Mouse (Mus musculus) kidney, adult 2 months (tissue): ENCODE data around the gene Nol3. TPM values are rescaled to one million over a fixed set of nuclear protein-coding genes. Genes with fewer than 3 reads are reported as not detected.
A peak's percentile ranks its signal among the peaks of the same experiment; 100 is the strongest.
"Not testable (repeated sequence)": the region's sequence is repeated elsewhere in the genome, so short reads cannot be mapped to it uniquely, and the experiment has no call there.

Source experiments
- DNase-seq: peaks from one replicate; pipeline ENCODE4 v3.0.0; 2021
- H3K27ac ChIP-seq: fragments of 200-500 bp; 2 replicates; pipeline ENCODE4 v1.5.1; 2012; ENCODE audit warnings: low read depth, low read length, control low read depth, inconsistent platforms; ENCODE audit not compliant: insufficient read depth
- H3K27me3 ChIP-seq: fragments of 200-500 bp; replicated peaks from 2 replicates; pipeline ENCODE4 v1.6.1; 2012; ENCODE audit warnings: mild to moderate bottlenecking, moderate library complexity, low read length, inconsistent platforms; ENCODE audit not compliant: control insufficient read depth, insufficient read depth
- H3K36me3 ChIP-seq: fragments of 200-500 bp; 2 replicates; pipeline ENCODE4 v1.6.1; 2012; ENCODE audit warnings: mild to moderate bottlenecking, moderate library complexity, low read length, inconsistent platforms; ENCODE audit not compliant: control insufficient read depth, insufficient read depth
- H3K4me1 ChIP-seq: fragments of 200-500 bp; 2 replicates; pipeline ENCODE4 v1.6.1; 2011; ENCODE audit warnings: low read length; ENCODE audit not compliant: control insufficient read depth, insufficient read depth
- H3K4me3 ChIP-seq: fragments of 200-500 bp; 2 replicates; pipeline ENCODE4 v1.5.1; 2011; ENCODE audit warnings: mild to moderate bottlenecking, low read depth, low read length, control low read depth; ENCODE audit not compliant: insufficient read depth
- CTCF ChIP-seq: fragments of 200-500 bp; conservative IDR thresholded peaks from 2 replicates; pipeline ENCODE4 v1.5.1; 2011; ENCODE audit warnings: low read depth, mild to moderate bottlenecking, control low read depth, low read length, moderate library complexity, mixed read lengths; ENCODE audit not compliant: insufficient read depth, insufficient read length
- POLR2A ChIP-seq: fragments of 200-500 bp; IDR thresholded peaks from one replicate; pipeline ENCODE4 v1.6.1; 2011; ENCODE audit warnings: low read depth, low read length, control low read depth
- whole genome bisulfite sequencing: fragments of 180-500 bp; shearing (Covaris S2); methylation state at CpG from one replicate; pipeline ENCODE4 v1.1.7; 2018; 5-methylcytosine and 5-hydroxymethylcytosine counted together
- polyA plus RNA-seq: library from polyadenylated mRNA; depleted of rRNA; stranded (reverse); fragments of >200 nt; gene quantifications from 2 replicates; pipeline ENCODE4 v1.2.3, GENCODE M21; 2012

Gene Nol3
- polyA plus RNA-seq, 1 experiment, result 5.6 TPM

DNA sequence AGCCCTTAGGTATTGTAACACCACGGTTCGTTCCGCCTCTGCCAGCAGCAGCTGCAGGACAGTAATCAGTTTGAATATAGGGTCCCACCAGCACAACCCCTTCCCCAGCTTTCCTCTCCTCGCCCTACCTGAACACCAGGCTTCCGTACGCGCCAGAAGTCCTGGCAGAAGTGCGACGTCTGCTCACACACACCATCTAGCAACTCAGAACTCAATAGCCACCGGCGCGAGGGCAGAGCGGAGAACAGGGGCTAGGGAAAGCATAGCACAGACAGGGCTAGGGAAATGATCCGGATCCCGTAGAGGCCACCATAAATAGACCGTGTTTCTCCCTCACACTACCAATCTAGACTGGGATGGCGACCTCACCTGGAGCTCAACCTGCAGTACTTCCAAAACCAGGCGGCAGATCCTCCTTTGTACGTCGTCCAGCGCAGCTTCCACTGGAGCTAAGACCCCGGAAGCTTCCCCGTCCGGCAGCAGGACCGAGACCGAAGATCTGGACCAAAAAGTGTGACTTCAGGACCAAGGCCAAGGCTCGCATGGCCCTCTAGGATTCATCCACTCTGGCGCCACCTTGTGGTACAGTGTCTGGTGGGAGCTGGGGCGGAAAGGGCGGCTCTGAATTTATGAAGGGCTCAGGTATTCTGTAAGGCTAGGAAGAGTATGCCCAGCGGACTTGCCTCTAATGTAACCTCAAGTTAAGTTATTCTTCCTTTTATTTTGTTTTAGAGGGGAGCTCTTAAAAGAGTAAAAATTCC, 14.8 kb downstream of the Nol3 start:
- no peak overlapping the region for H3K4me3 ChIP-seq
- H3K27ac ChIP-seq, result no peak overlapping the region
- WGBS, result 17% methylated on average over 31 of the region's 31 CpGs

DNA sequence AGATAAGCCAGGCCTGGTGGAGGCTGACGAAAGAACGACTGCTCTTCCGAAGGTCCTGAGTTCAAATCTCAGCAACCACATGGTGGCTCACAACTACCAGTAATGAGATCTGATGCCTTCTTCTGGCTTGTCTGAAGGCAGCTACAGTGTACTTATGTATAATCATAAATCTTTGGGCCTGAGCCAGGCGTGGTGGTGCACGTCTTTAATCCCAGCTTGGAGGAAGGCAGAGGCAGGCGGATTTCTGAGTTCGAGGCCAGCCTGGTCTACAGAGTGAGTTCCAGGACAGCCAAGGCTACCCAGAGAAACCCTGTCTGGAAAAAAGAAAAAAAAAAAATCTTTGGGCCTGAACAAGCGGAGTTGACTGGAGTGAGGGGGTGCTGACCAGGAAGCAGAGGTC, 15.4 kb downstream of the Nol3 start:
- WGBS, result 78% methylated on average over 8 of the region's 8 CpGs
- H3K36me3 ChIP-seq, result not testable (repeated sequence)

More for the DNA sequence above, 14.8 kb downstream of the Nol3 start:
- DNase-seq, result peak; percentile 91
- H3K27me3 ChIP-seq, result no peaks in the 10 kb centered on the region
- peaks cover 7% of the 10 kb centered on the region; the same call in 1 of the 2 replicates for H3K4me1 ChIP-seq
- H3K36me3 ChIP-seq, result no peaks in the 10 kb centered on the region
- TF ChIP-seq POLR2A, result no peak
- TF ChIP-seq CTCF, result peak; percentile 93

DNA sequence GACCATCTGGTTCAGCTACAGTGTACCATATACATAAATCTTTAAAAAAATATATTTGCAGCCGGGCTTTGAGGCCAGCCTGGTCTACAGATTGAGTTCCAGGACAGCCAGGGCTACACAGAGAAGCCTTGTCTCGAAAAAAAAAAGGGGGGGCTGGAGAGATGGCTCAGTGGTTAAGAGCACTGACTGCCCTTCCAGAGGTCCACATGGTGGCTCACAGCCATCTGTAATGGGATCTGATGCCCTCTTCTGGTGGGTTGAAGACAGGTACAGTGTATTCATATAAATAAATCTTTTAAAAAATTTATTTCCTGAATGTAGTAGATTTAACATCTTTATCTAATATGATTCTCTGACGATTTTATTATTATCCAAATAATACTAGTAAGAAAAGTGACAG, 15.9 kb downstream of the Nol3 start:
- not testable (repeated sequence) for H3K4me1 ChIP-seq, H3K27me3 ChIP-seq, H3K27ac ChIP-seq, DNase-seq, H3K4me3 ChIP-seq, H3K36me3 ChIP-seq
- 57% methylated on average over 3 of the region's 3 CpGs for WGBS

More for the DNA sequence above, 15.4 kb downstream of the Nol3 start:
- H3K4me3 ChIP-seq, H3K27ac ChIP-seq, DNase-seq, H3K4me1 ChIP-seq, H3K27me3 ChIP-seq: not testable (repeated sequence)

DNA sequence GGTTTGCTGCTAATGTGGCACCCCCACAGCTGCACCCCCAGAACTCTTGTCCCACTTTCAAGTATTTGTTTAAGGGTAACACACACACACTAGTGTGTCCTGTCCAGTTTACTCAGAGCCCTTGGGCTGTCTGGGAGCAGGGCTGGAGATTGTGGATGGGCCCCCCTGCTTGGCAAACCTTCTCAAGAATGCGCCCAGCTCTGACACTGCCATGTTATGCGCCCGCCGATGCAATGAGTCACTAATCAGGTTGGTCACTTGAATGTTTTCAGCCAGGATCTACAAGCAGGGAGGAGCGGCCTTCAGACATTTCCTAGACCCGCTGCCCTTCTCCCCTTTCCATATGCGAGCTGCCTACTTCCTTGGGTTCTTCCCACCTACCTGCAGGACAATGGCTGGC, 16.5 kb downstream of the Nol3 start:
- H3K27ac ChIP-seq, result no peak overlapping the region
- H3K27me3 ChIP-seq, result no peaks in the 10 kb centered on the region
- WGBS, result 62% methylated on average over 7 of the region's 7 CpGs
- H3K4me3 ChIP-seq, result no peak overlapping the region
- TF ChIP-seq CTCF (no peak), POLR2A (no peak)
- peaks cover 9% of the 10 kb centered on the region for H3K4me1 ChIP-seq
- no peak for DNase-seq
- H3K36me3 ChIP-seq, result no peaks in the 10 kb centered on the region

DNA sequence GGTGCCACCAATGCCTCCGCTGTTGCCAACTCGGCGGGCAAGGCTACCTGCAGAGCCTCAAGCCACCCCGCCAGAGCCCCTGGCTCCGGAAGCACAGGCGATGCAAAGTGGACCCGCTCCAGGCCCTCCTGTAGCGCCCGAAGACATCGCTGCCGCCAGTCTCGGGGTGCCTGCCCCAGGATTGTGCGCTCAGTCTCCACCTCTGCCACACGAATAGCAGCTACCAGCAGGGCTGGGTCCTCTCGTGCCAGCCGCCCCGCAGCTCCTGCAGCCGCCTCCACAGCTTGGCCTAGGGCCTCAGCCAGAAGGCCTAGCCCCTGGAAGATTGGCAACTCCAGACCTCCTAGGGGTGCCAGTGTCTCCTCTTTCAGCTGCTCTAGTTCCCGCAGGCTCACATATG, 17.5 kb downstream of the Nol3 start:
- TF ChIP-seq POLR2A (no peak), CTCF (no peak)
- no peak overlapping the region for H3K4me3 ChIP-seq
- H3K27me3 ChIP-seq, result no peaks in the 10 kb centered on the region
- H3K27ac ChIP-seq, result no peak overlapping the region
- 77% methylated on average over 19 of the region's 19 CpGs for WGBS
- H3K36me3 ChIP-seq, result no peaks in the 10 kb centered on the region
- no peak for DNase-seq
- peaks cover 9% of the 10 kb centered on the region for H3K4me1 ChIP-seq

DNA sequence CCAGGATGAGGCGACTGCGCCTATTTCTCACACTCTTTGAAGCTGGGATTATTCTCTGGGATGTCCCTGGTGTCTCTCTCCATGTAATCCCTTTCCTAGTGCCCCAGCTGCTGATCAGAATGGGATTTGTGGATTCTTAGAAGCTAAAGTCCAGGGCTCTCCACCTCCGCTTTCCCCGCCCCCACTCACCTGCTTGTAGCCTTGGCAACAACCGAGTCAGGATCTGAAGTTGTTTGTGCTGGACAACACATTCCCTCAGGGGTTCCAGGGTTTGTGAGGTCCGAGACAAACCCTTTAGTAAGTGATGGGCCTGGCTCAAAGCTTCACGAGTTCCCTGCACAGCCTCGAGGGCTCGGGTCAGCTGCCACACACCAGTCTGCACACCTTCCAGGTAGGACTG, 18.8 kb downstream of the Nol3 start:
- WGBS, result 67% methylated on average over 9 of the region's 9 CpGs

DNA sequence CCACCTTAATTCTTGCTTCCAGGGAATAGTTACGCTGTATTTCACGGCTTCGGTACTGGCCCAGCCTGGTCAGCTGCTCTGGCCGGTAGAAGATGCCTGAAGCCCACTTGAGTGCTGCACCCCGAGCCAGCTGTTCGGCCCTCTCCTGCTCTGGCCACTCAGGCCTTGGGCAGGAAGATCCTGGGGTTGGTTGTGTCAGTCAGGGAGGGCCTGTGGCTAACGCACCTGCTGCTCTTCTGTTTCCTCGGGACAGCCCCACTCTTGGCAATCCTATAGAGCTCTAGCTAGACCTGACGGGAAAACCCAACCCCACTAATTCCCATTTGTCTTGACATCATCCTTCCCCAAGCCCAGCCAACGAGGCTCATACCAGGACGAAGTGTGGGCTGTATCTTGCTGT, 19.3 kb downstream of the Nol3 start:
- 71% methylated on average over 11 of the region's 11 CpGs for WGBS
- Histone ChIP-seq H3K36me3 (no peaks in the 10 kb centered on the region; the same call in 1 of the 2 replicates), H3K4me1 (peaks cover 7% of the 10 kb centered on the region), H3K4me3 (peak overlapping the region; percentile 56), H3K27me3 (no peaks in the 10 kb centered on the region), H3K27ac (peak overlapping the region; percentile 63)
- no peak for DNase-seq
- TF ChIP-seq CTCF (no peak), POLR2A (no peak)

More for the DNA sequence above, 18.8 kb downstream of the Nol3 start:
- DNase-seq, result no peak
- no peak overlapping the region for H3K27ac ChIP-seq
- H3K27me3 ChIP-seq, result no peaks in the 10 kb centered on the region
- H3K4me3 ChIP-seq, result peak overlapping the region; percentile 56; the same call in 1 of the 2 replicates
- H3K36me3 ChIP-seq, result no peaks in the 10 kb centered on the region
- TF ChIP-seq CTCF (no peak), POLR2A (no peak)
- peaks cover 12% of the 10 kb centered on the region for H3K4me1 ChIP-seq
